Comparison of ENCODE assay signal across 20 mouse cellular contexts in the genomic region with DNA sequence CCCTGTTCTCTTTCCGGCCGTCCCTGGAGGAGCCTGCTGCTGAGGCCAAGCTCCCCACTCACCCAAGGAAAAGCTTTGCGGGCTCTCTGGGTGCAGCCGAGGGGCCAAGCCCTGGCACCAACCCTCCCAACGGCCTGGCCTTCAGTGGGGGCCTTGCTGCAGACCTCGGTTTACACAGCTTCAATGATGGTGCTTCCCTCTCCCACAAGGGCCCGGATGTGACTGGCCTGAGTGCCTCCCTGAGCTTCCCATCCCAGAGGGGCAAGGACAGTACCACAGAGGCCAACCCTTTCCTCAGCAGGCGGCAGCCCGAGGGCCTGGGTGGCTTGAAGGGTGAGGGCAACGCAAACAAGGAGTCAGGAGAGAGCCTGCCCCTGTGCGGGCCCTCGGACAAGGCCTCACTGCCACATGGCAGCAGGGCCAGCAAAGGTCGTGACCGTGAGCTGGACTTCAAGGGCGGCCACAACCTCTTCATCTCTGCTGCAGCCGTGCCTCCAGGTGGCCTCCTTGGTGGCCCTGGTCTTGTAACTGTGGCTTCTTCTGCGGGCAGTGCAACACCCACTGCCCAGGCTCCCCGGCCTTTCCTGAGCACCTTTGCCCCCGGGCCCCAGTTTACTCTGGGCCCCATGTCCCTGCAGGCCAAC. TPM values are rescaled to one million over a fixed set of nuclear protein-coding genes. Genes with fewer than 3 reads are reported as not detected.
DNase-seq lines count a peak whose midpoint lies in the region; ATAC-seq lines count a peak whose summit lies in the region.
"Had no signal": no experiment of that assay in that cellular context is flagged by ENCODE, and none has a peak within 500 bp of the region (broad histone marks: within the 10 kb centered on the region; RNA-seq: fewer than 3 reads in every experiment).

No protein-coding gene starts in this region.

- H3K27ac ChIP-seq in hindbrain, embryonic 10.5 days, result no peak overlapping the region; the same call in 1 of the 2 replicates
- no peak overlapping the region for H3K27ac ChIP-seq in hindbrain, embryonic 12.5 days
- H3K27ac ChIP-seq: hindbrain, embryonic 14.5 days; intestine, embryonic 15.5 days; limb, embryonic 13.5 days; neural tube, embryonic 15.5 days had no signal

- H3K36me3 ChIP-seq in hindbrain, embryonic 10.5 days, result peaks cover 99% of the 10 kb centered on the region
- H3K36me3 ChIP-seq in hindbrain, embryonic 12.5 days, result peaks cover 94% of the 10 kb centered on the region

- DNase-seq in adrenal gland, adult 2 months, result peak; percentile 73
- DNase-seq in adrenal gland, postnatal 25 days, result no peak
- DNase-seq in heart, adult 11 months, result peak; percentile 92
- no peak for DNase-seq in heart, adult 18-20 months
- DNase-seq in hindbrain, embryonic 10.5 days (ENCODE audit: low spot score), result no peak
- DNase-seq in A20 (ENCODE audit: low read depth, low spot score), result peak; percentile 42
- no peak for DNase-seq in yolk sac, embryonic 10.5 days (ENCODE audit: low spot score)
- DNase-seq: lung, adult 2 months; right cerebral cortex, postnatal 25 days had no signal

- H3K27me3 ChIP-seq in hindbrain, embryonic 10.5 days (ENCODE audit: insufficient read depth, poor library complexity, severe bottlenecking), result no peaks in the 10 kb centered on the region
- no peaks in the 10 kb centered on the region for H3K27me3 ChIP-seq in hindbrain, embryonic 12.5 days
- H3K27me3 ChIP-seq: intestine, embryonic 15.5 days; limb, embryonic 13.5 days; neural tube, embryonic 15.5 days had no signal

- H3K4me3 ChIP-seq in hindbrain, embryonic 10.5 days, result peak overlapping the region; percentile 12; the same call in 1 of the 2 replicates
- H3K4me3 ChIP-seq in hindbrain, embryonic 12.5 days, result no peak overlapping the region
- H3K4me3 ChIP-seq: erythroblast, embryonic 14.5 days; intestine, embryonic 15.5 days; limb, embryonic 13.5 days; neural tube, embryonic 15.5 days had no signal

- no peak for ATAC-seq in hindbrain, embryonic 12.5 days (ENCODE audit: low FRiP score)
- ATAC-seq: forebrain, embryonic 16.5 days had no signal

- H3K4me2 ChIP-seq in hindbrain, embryonic 12.5 days (replicated peaks), result no peak overlapping the region
- H3K4me2 ChIP-seq: hindbrain, embryonic 14.5 days; intestine, embryonic 15.5 days; limb, embryonic 13.5 days; midbrain, embryonic 11.5 days; neural tube, embryonic 15.5 days had no signal

- WGBS in hindbrain, embryonic 10.5 days, result 89% methylated on average over 19 of the region's 19 CpGs
- WGBS in hindbrain, embryonic 12.5 days, result 91% methylated on average over 19 of the region's 19 CpGs

- H3K9me3 ChIP-seq in hindbrain, embryonic 10.5 days, result no peaks in the 10 kb centered on the region
- no peaks in the 10 kb centered on the region for H3K9me3 ChIP-seq in hindbrain, embryonic 12.5 days (replicated peaks)
- H3K9me3 ChIP-seq: intestine, embryonic 15.5 days; limb, embryonic 13.5 days; neural tube, embryonic 15.5 days had no signal

- peaks cover 27% of the 10 kb centered on the region for H3K4me1 ChIP-seq in hindbrain, embryonic 10.5 days (replicated peaks)
- peaks cover 2% of the 10 kb centered on the region; the same call in 1 of the 2 replicates for H3K4me1 ChIP-seq in hindbrain, embryonic 12.5 days

- H3K9ac ChIP-seq in hindbrain, embryonic 12.5 days, result no peak overlapping the region
- H3K9ac ChIP-seq: hindbrain, embryonic 14.5 days; intestine, embryonic 15.5 days; limb, embryonic 13.5 days; neural tube, embryonic 15.5 days had no signal

RNA-seq across cellular contexts. Expression of gene Sf3a2, which starts 7.1 kb away (rescaled TPM):
- total RNA-seq in adrenal gland, adult 2 months (2021), result 10 to 100 TPM; 53.6 to 58.7 TPM
- 103 and 104 TPM in 2 replicates for polyA plus RNA-seq in adrenal gland, adult 2 months (2012; rRNA removed)
- 56.7 and 60.1 TPM in 2 replicates for total RNA-seq in adrenal gland, postnatal 25 days (2021)
- 10 to 100 TPM; 28.6 to 28.7 TPM for total RNA-seq in heart, adult 18-20 months (2021)
- 109 and 119 TPM in 2 replicates for polyA plus RNA-seq in hindbrain, embryonic 10.5 days (2016; fragmentation: Nextera tagmentation; extraction: Ambion mirVana)
- 65.3 and 71.8 TPM in 2 replicates for polyA plus RNA-seq in hindbrain, embryonic 12.5 days (2016; fragmentation: Nextera tagmentation; extraction: Ambion mirVana)

RNA-seq across cellular contexts. Expression of gene Plekhj1, which starts 7.5 kb away (rescaled TPM):
- 10 to 100 TPM; 72.2 to 83.6 TPM for total RNA-seq in adrenal gland, adult 2 months (2021)
- 81.1 and 102 TPM in 2 replicates for polyA plus RNA-seq in adrenal gland, adult 2 months (2012; rRNA removed)
- 114 and 132 TPM in 2 replicates for total RNA-seq in adrenal gland, postnatal 25 days (2021)
- total RNA-seq in heart, adult 18-20 months (2021), result 10 to 100 TPM; 30.7 to 32.4 TPM
- 189 and 192 TPM in 2 replicates for polyA plus RNA-seq in hindbrain, embryonic 10.5 days (2016; fragmentation: Nextera tagmentation; extraction: Ambion mirVana)
- polyA plus RNA-seq in hindbrain, embryonic 12.5 days (2016; fragmentation: Nextera tagmentation; extraction: Ambion mirVana), result 139 TPM in 2 replicates

RNA-seq across cellular contexts. Expression of gene Amh, which starts 14.2 kb away (rescaled TPM):
- total RNA-seq in adrenal gland, adult 2 months (2021), result under 1 TPM; 0.73 to 0.95 TPM
- polyA plus RNA-seq in adrenal gland, adult 2 months (2012; rRNA removed), result 1.7 and 2.1 TPM in 2 replicates
- total RNA-seq in adrenal gland, postnatal 25 days (2021), result 0.79 and 0.90 TPM in 2 replicates
- total RNA-seq in heart, adult 18-20 months (2021), result under 1 TPM in 1 of 2 experiments, not detected in 1; 0.33 TPM
- 0.12 and 0.16 TPM in 2 replicates for polyA plus RNA-seq in hindbrain, embryonic 10.5 days (2016; fragmentation: Nextera tagmentation; extraction: Ambion mirVana)
- not detected in 2 replicates for polyA plus RNA-seq in hindbrain, embryonic 12.5 days (2016; fragmentation: Nextera tagmentation; extraction: Ambion mirVana)
- total RNA-seq: common myeloid progenitor, adult 5-6 weeks had no signal
- polyA plus RNA-seq: embryonic facial prominence, embryonic 11.5 days; forebrain, embryonic 16.5 days; hindbrain, embryonic 14.5 days; intestine, embryonic 15.5 days; limb, embryonic 13.5 days; midbrain, embryonic 11.5 days; neural tube, embryonic 15.5 days; stomach, embryonic 16.5 days had no signal

RNA-seq across cellular contexts. Expression of gene Jsrp1, which starts 22.4 kb away (rescaled TPM):
- total RNA-seq in adrenal gland, adult 2 months (2021), result 10 to 100 TPM in 1 of 2 experiments, 1 to 10 TPM in 1; 2.3 to 18.5 TPM
- 4.2 and 4.9 TPM in 2 replicates for polyA plus RNA-seq in adrenal gland, adult 2 months (2012; rRNA removed)
- 6.7 and 8.7 TPM in 2 replicates for total RNA-seq in adrenal gland, postnatal 25 days (2021)
- total RNA-seq in heart, adult 18-20 months (2021), result under 1 TPM; 0.41 to 0.69 TPM
- 0.65 and 0.68 TPM in 2 replicates for polyA plus RNA-seq in hindbrain, embryonic 10.5 days (2016; fragmentation: Nextera tagmentation; extraction: Ambion mirVana)
- polyA plus RNA-seq in hindbrain, embryonic 12.5 days (2016; fragmentation: Nextera tagmentation; extraction: Ambion mirVana), result 0.83 and 1.7 TPM in 2 replicates
- total RNA-seq: common myeloid progenitor, adult 5-6 weeks had no signal
- polyA plus RNA-seq: erythroblast, embryonic 14.5 days; forebrain, embryonic 16.5 days had no signal

RNA-seq across cellular contexts. Expression of gene Oaz1, which starts 35.6 kb away (rescaled TPM):
- 100 to 1,000 TPM; 780 to 923 TPM for total RNA-seq in adrenal gland, adult 2 months (2021)
- polyA plus RNA-seq in adrenal gland, adult 2 months (2012; rRNA removed), result 1,168 and 1,414 TPM in 2 replicates
- 742 and 955 TPM in 2 replicates for total RNA-seq in adrenal gland, postnatal 25 days (2021)
- total RNA-seq in heart, adult 18-20 months (2021), result 100 to 1,000 TPM; 897 to 934 TPM
- 2,287 and 2,328 TPM in 2 replicates for polyA plus RNA-seq in hindbrain, embryonic 10.5 days (2016; fragmentation: Nextera tagmentation; extraction: Ambion mirVana)
- polyA plus RNA-seq in hindbrain, embryonic 12.5 days (2016; fragmentation: Nextera tagmentation; extraction: Ambion mirVana), result 1,255 and 1,389 TPM in 2 replicates

Comparison
In these comparisons a context has a peak if more than half of its experiments do, and no peak if none do; other contexts are left out.
1. DNase-seq: peak in adrenal gland, adult 2 months (single experiment), heart, adult 11 months (single experiment) and A20 (single experiment); none in adrenal gland, postnatal 25 days (single experiment), heart, adult 18-20 months (0 of 2), hindbrain, embryonic 10.5 days (single experiment) and yolk sac, embryonic 10.5 days (single experiment).